Mouse (Mus musculus) kidney, postnatal 10 days (tissue): ENCODE results near the gene Cphx3.
"Not testable (repeated sequence)": the region's sequence is repeated elsewhere in the genome, so short reads cannot be mapped to it uniquely, and the experiment has no call there.

ENCODE experiments used
- DNase-seq: peaks from one replicate; pipeline ENCODE4 v3.0.0; 2021; ENCODE audit warnings: mixed read lengths

Cphx3 gene

GRCm38 (mm10) chr14:26081997-26082396, at the start of gene Cphx3:
Gene Cphx3 (plus strand): TSS chr14:26082297.
- DNase-seq = not testable (repeated sequence)

GRCm38 (mm10) chr14:26034364-26034763, 47.7 kb upstream of the Cphx3 start:
- not testable (repeated sequence) for DNase-seq

- not testable (repeated sequence) for DNase-seq
Observed at GRCm38 (mm10) chr14:26035439-26035838, 46.7 kb upstream of the Cphx3 start.

- DNase-seq = not testable (repeated sequence)
Observed at GRCm38 (mm10) chr14:26042611-26043010, 39.5 kb upstream of the Cphx3 start, which contains the start of gene Gm9780. Gene Gm9780 (minus strand): TSS chr14:26042711.

GRCm38 (mm10) chr14:26045007-26045406, 37.1 kb upstream of the Cphx3 start:
- not testable (repeated sequence) for DNase-seq

GRCm38 (mm10) chr14:26047026-26047425, 35.1 kb upstream of the Cphx3 start:
- DNase-seq = not testable (repeated sequence)

GRCm38 (mm10) chr14:26048767-26049166, 33.3 kb upstream of the Cphx3 start:
- not testable (repeated sequence) for DNase-seq

GRCm38 (mm10) chr14:26058184-26058583, 23.9 kb upstream of the Cphx3 start:
- not testable (repeated sequence) for DNase-seq

- DNase-seq = not testable (repeated sequence)
Observed at GRCm38 (mm10) chr14:26059362-26059761, 22.7 kb upstream of the Cphx3 start.

GRCm38 (mm10) chr14:26066574-26067324, 15.3 kb upstream of the Cphx3 start:
- not testable (repeated sequence) for DNase-seq

GRCm38 (mm10) chr14:26067325-26067633, 14.8 kb upstream of the Cphx3 start, which contains the start of gene Tmem254c:
Gene Tmem254c (minus strand): TSS chr14:26067355.
- not testable (repeated sequence) for DNase-seq

- DNase-seq = not testable (repeated sequence)
Observed at GRCm38 (mm10) chr14:26076620-26077390, 5.3 kb upstream of the Cphx3 start.

- DNase-seq = not testable (repeated sequence)
Observed at GRCm38 (mm10) chr14:26081216-26081615, 881 bp upstream of the Cphx3 start, which contains the start of gene Cphx2. Gene Cphx2 (plus strand): TSS chr14:26081516.

GRCm38 (mm10) chr14:26097622-26098021, 15.5 kb downstream of the Cphx3 start:
- DNase-seq = not testable (repeated sequence)

- DNase-seq = not testable (repeated sequence)
Observed at GRCm38 (mm10) chr14:26118150-26118549, 36.1 kb downstream of the Cphx3 start, which contains the start of gene Duxbl2. Gene Duxbl2 (plus strand): TSS chr14:26118349.

- DNase-seq = not testable (repeated sequence)
Observed at GRCm38 (mm10) chr14:26118550-26119000, 36.5 kb downstream of the Cphx3 start.

GRCm38 (mm10) chr14:26119095-26119494, 37.0 kb downstream of the Cphx3 start:
- not testable (repeated sequence) for DNase-seq

- DNase-seq = not testable (repeated sequence)
Observed at GRCm38 (mm10) chr14:26147095-26147494, 65.0 kb downstream of the Cphx3 start.

GRCm38 (mm10) chr14:26156032-26156431, 73.9 kb downstream of the Cphx3 start:
- not testable (repeated sequence) for DNase-seq

- DNase-seq = not testable (repeated sequence)
Observed at GRCm38 (mm10) chr14:26161156-26161555, 79.1 kb downstream of the Cphx3 start.

- not testable (repeated sequence) for DNase-seq
Observed at GRCm38 (mm10) chr14:26162423-26162822, 80.3 kb downstream of the Cphx3 start.

GRCm38 (mm10) chr14:26165266-26165665, 83.2 kb downstream of the Cphx3 start:
- not testable (repeated sequence) for DNase-seq

GRCm38 (mm10) chr14:26173955-26174354, 91.9 kb downstream of the Cphx3 start:
- not testable (repeated sequence) for DNase-seq
